Mouse (Mus musculus): Measurements from ENCODE around the gene Fbxo39. TPM values are rescaled to one million over a fixed set of nuclear protein-coding genes. Genes with fewer than 3 reads are reported as not detected.

The Fbxo39 gene
- total RNA-seq (2017) = not detected in 2 replicates

GRCm38 (mm10) chr11:72314151-72314895 is at the start of gene Fbxo39:
TSS of gene Fbxo39 (plus strand) at chr11:72314444.
- peak; percentile 14 to 35; a peak in 2 of 4 replicates for ATAC-seq (replicated peaks in 1 of 2; ENCODE audit: insufficient read depth in 1 of 2, low FRiP score in 2 of 2, low TSS enrichment in 1 of 2, low read depth in 1 of 2, poor library complexity in 2 of 2, severe bottlenecking in 2 of 2)

- peak in 1 of 2 experiments; percentile 24; a peak in 1 of 4 replicates for ATAC-seq (replicated peaks in 1 of 2; ENCODE audit: insufficient read depth in 1 of 2, low FRiP score in 2 of 2, low TSS enrichment in 1 of 2, low read depth in 1 of 2, poor library complexity in 2 of 2, severe bottlenecking in 2 of 2)
Observed at GRCm38 (mm10) chr11:72265483-72265882, 48.8 kb upstream of the Fbxo39 start.

GRCm38 (mm10) chr11:72266207-72266959 is 47.9 kb upstream of the Fbxo39 start:
- peak; percentile 91 to 94 for ATAC-seq (replicated peaks in 1 of 2; ENCODE audit: insufficient read depth in 1 of 2, low FRiP score in 2 of 2, low TSS enrichment in 1 of 2, low read depth in 1 of 2, poor library complexity in 2 of 2, severe bottlenecking in 2 of 2)

DNA sequence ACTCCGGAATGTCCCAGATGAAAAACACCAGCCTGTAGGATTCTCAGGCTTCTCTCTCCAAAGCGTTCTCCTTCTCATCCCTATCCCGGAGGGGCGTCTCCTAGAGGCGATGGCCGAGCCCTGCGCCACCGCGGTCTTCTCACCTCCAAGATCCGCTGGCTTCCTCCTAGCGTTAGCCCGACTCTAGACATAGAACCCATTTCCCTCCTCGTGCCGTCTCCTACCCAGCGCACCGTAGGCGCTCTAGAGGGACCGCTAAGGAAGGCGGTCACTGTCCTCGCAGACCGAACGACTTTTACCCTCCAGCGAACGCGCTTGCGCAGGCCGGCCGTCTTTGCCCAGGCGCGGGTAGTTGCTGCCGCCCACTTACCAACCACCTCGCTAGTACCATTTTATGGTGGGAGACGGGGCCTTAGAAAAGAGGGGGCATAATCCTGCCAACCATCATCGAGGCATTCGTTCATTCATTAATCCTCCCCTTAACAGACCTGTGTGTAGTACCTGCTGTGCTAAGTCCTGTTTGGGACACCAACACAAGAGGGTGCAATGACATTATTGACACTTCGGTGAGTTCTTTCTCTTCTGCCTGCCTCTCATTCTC is 47.2 kb upstream of the Fbxo39 start, which contains the start of gene Slc13a5:
Gene Slc13a5, minus strand, starts transcription at position 263 of the 601 bp plus-strand sequence.
- peak; percentile 32 to 43; a peak in 2 of 4 replicates for ATAC-seq (replicated peaks in 1 of 2; ENCODE audit: insufficient read depth in 1 of 2, low FRiP score in 2 of 2, low TSS enrichment in 1 of 2, low read depth in 1 of 2, poor library complexity in 2 of 2, severe bottlenecking in 2 of 2)

DNA sequence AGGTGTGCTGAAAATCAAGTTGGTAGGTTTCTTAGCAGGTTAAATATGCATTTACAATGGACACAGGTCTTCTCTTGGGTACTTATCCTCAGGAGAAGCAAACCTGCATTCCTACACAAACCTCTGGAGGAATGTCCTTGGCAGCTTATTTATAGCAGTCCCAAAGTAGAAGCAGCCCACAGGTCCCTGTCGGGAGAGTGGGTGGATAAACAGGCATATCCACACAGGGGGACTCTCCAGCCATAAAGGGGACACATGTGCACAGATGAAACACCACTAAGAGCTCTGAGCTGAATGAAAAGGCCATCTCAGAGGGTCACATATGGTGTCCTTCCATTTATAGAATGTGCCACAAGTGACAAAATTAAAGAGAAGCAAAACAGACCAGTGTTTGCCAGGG is 42.5 kb upstream of the Fbxo39 start:
- ATAC-seq (replicated peaks in 1 of 2; ENCODE audit: insufficient read depth in 1 of 2, low FRiP score in 2 of 2, low TSS enrichment in 1 of 2, low read depth in 1 of 2, poor library complexity in 2 of 2, severe bottlenecking in 2 of 2) = no peak

DNA sequence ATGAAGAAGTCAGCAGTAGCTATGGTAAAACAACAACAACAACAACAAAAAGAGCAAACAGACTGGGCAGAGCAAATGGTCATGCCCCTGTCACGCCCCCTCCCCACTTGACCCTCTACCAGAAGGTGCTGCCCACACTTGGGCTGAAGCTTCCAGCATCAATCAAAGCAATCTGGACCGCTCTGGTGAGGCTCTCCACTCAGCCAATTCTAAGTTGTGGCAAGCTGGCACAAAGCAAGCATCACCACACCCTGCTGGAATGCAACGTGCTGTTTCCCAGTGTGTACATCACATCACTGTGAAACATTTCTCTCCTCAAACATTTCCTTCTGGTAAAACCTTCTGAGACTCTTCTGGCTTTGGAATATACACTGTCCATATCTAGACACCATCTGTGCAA is 40.9 kb upstream of the Fbxo39 start:
- no peak for ATAC-seq (replicated peaks in 1 of 2; ENCODE audit: insufficient read depth in 1 of 2, low FRiP score in 2 of 2, low TSS enrichment in 1 of 2, low read depth in 1 of 2, poor library complexity in 2 of 2, severe bottlenecking in 2 of 2)

DNA sequence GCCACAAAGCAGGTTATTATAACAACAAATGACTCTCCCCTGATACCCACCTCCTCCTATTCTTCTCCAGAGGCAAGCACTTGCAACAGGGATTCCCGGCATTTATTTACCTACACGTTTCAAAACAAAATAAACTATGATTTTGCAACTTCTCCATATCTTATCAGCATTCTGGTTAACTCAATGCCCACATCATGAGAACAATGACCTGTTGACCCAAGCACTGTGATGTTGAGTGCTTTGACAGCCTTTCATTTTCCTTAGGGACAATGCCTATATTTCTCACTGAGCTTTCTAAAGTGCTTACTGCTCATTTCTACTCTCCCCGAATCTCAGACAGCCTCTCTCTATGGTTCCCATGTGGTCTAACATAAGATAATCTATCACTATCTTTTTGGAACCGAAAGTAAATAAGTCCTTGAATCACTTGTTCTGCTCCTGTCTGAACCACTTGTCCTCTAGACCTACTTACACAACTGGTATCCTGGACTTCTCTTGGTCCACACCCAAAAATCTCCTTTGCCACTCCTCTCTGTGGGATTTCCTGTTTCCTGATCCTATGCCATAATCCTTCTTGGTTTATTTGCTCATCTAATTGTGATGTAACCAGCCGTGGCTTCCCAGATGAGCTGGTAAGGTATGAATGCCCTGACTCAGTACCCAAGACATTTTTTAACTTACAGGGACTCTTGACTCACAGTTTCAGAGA is 32.9 kb upstream of the Fbxo39 start:
- no peak for ATAC-seq (replicated peaks in 1 of 2; ENCODE audit: insufficient read depth in 1 of 2, low FRiP score in 2 of 2, low TSS enrichment in 1 of 2, low read depth in 1 of 2, poor library complexity in 2 of 2, severe bottlenecking in 2 of 2)

- no peak for ATAC-seq (replicated peaks in 1 of 2; ENCODE audit: insufficient read depth in 1 of 2, low FRiP score in 2 of 2, low TSS enrichment in 1 of 2, low read depth in 1 of 2, poor library complexity in 2 of 2, severe bottlenecking in 2 of 2)
Observed at GRCm38 (mm10) chr11:72281852-72282400, 32.3 kb upstream of the Fbxo39 start.

DNA sequence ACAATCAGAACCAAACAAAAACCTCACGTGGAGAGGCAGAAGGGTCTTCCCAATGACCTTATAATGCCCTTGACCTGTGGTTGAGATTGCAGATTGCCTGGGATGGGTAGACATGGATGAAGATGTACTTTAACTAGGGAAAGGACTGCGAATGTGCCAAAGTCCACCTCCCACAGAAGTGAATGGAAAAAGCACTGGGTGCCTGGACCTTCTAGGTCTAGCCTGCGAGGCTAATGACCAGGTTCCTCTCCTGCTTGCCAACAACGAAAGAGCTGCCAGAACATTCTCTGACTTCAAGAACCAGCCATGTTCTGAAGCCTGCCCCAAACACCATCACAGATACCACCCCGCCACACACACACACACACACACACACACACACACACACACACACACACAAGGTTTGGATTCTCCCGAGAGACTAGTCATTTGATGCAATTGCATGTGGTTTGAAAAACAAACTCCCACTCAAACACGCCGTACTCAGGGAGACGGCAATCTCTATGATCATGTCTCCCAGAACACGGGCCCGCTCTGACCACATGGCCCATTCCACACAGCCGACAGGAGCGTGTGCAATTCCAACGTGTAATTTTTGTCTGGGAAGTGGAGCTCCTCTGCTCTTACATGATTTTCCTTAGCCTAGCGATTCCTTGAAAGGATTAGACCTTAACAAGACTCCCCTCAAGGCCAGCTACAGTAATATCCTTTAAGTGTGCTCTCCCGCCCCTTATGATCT is 30.6 kb upstream of the Fbxo39 start:
- ATAC-seq (replicated peaks in 1 of 2; ENCODE audit: insufficient read depth in 1 of 2, low FRiP score in 2 of 2, low TSS enrichment in 1 of 2, low read depth in 1 of 2, poor library complexity in 2 of 2, severe bottlenecking in 2 of 2) = no peak

GRCm38 (mm10) chr11:72284532-72285182 is 29.6 kb upstream of the Fbxo39 start:
- ATAC-seq (replicated peaks in 1 of 2; ENCODE audit: insufficient read depth in 1 of 2, low FRiP score in 2 of 2, low TSS enrichment in 1 of 2, low read depth in 1 of 2, poor library complexity in 2 of 2, severe bottlenecking in 2 of 2) = no peak

- no peak for ATAC-seq (replicated peaks in 1 of 2; ENCODE audit: insufficient read depth in 1 of 2, low FRiP score in 2 of 2, low TSS enrichment in 1 of 2, low read depth in 1 of 2, poor library complexity in 2 of 2, severe bottlenecking in 2 of 2)
Observed at GRCm38 (mm10) chr11:72285971-72286480, 28.2 kb upstream of the Fbxo39 start.

GRCm38 (mm10) chr11:72286651-72287050 is 27.6 kb upstream of the Fbxo39 start:
- ATAC-seq (replicated peaks in 1 of 2; ENCODE audit: insufficient read depth in 1 of 2, low FRiP score in 2 of 2, low TSS enrichment in 1 of 2, low read depth in 1 of 2, poor library complexity in 2 of 2, severe bottlenecking in 2 of 2) = no peak

DNA sequence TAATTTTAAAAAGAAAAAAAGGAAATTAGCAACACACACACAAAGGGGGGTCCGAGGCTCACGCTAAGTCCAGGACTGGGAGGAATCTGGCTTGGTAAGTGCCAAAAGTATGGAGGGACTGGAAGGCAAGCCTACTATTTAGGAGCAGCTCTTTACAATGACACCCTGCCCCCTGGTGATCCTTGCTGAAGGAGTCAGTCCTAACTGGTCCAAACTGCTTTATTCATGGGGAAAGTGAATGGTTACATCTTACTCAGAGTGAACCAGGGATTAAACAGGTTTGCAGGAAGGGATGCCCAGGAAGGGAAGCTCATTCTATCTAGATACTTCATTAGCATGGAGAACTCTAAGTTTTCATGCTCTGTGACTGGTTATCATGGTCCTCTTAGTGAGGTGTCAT is 27.1 kb upstream of the Fbxo39 start:
- ATAC-seq (replicated peaks in 1 of 2; ENCODE audit: insufficient read depth in 1 of 2, low FRiP score in 2 of 2, low TSS enrichment in 1 of 2, low read depth in 1 of 2, poor library complexity in 2 of 2, severe bottlenecking in 2 of 2) = no peak

GRCm38 (mm10) chr11:72287543-72287942 is 26.7 kb upstream of the Fbxo39 start:
- ATAC-seq (replicated peaks in 1 of 2; ENCODE audit: insufficient read depth in 1 of 2, low FRiP score in 2 of 2, low TSS enrichment in 1 of 2, low read depth in 1 of 2, poor library complexity in 2 of 2, severe bottlenecking in 2 of 2) = no peak

DNA sequence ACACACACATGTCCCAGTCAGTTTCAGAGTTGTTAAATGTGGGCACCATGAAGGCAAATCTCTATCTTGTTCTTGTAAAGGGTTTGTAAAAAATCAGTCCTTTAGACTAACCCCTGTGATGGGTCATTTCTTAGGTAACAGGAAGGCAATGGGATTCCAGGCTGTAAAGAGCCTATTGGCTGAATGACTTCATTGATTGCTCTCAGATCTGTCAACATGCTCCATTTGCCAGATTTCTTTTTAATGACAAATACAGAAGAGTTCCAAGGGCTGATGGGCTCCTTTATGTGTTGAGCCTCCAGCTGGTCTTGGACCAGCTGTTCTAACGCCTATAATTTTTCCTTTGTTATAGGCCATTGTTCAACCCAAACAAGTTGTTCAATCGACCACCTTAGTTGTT is 21.1 kb upstream of the Fbxo39 start:
- ATAC-seq (replicated peaks in 1 of 2; ENCODE audit: insufficient read depth in 1 of 2, low FRiP score in 2 of 2, low TSS enrichment in 1 of 2, low read depth in 1 of 2, poor library complexity in 2 of 2, severe bottlenecking in 2 of 2) = no peak

- ATAC-seq (replicated peaks in 1 of 2; ENCODE audit: insufficient read depth in 1 of 2, low FRiP score in 2 of 2, low TSS enrichment in 1 of 2, low read depth in 1 of 2, poor library complexity in 2 of 2, severe bottlenecking in 2 of 2) = peak; percentile 91 to 96
Observed at GRCm38 (mm10) chr11:72301334-72301733, 12.9 kb upstream of the Fbxo39 start, which contains the start of gene Xaf1. TSS of gene Xaf1 (plus strand) at chr11:72301629.

All from hematopoietic stem cell, adult 5-6 weeks (primary cell).